Mouse (Mus musculus): ENCODE measurements around the gene Itih2. TPM values are rescaled to one million over a fixed set of nuclear protein-coding genes. Genes with fewer than 3 reads are reported as not detected.

The Itih2 gene
- total and polyA plus RNA-seq, 3 experiments: 0.21 to 0.84 (median 0.80) TPM

- no peak overlapping the region for H3K9ac ChIP-seq (ENCODE audit: low read depth, low read length)
- no peaks in the 10 kb centered on the region for H3K27me3 ChIP-seq (ENCODE audit: control insufficient read depth, insufficient read depth, low read length)
- WGBS: 17% methylated on average over 10 of the region's 10 CpGs
- no peak for DNase-seq
- H3K4me3 ChIP-seq: peak overlapping the region; percentile 100; the same call in 1 of the 2 replicates
- no peak overlapping the region for H3K27ac ChIP-seq
- 0 out of 2 replicates have a peak, but pooled peaks cover 3% of the 10 kb centered on the region for H3K79me2 ChIP-seq (replicated peaks; ENCODE audit: control insufficient read depth, insufficient read depth, low read length)
- no peaks in the 10 kb centered on the region for H3K36me3 ChIP-seq (ENCODE audit: control insufficient read depth, insufficient read depth, low read length)
- intact Hi-C loops (cut with DNase I): no loop called here
- H3K4me1 ChIP-seq (ENCODE audit: control insufficient read depth, insufficient read depth, low read length): no peaks in the 10 kb centered on the region
- TF ChIP-seq POLR2A (IDR thresholded peaks at IDR 0.05; ENCODE audit: insufficient read depth, low read depth, low read length) (no peak), CTCF (IDR thresholded peaks at IDR 0.05) (no peak), EP300 (IDR thresholded peaks at IDR 0.05; ENCODE audit: insufficient read depth, low read depth, low read length) (no peak)
Observed at GRCm38 (mm10) chr2:10049456-10049855, 81.7 kb downstream of the Itih2 start.

- Histone ChIP-seq H3K27me3 (ENCODE audit: control insufficient read depth, insufficient read depth, low read length) (no peaks in the 10 kb centered on the region), H3K9ac (ENCODE audit: low read depth, low read length) (peak within 1 kb of the TSS; percentile 93), H3K27ac (peak within 1 kb of the TSS; percentile 82), H3K79me2 (replicated peaks; ENCODE audit: control insufficient read depth, insufficient read depth, low read length) (0 out of 2 replicates have a peak, but pooled peaks cover 3% of the 10 kb centered on the region), H3K4me3 (peak within 1 kb of the TSS; percentile 100), H3K36me3 (ENCODE audit: control insufficient read depth, insufficient read depth, low read length) (no peaks in the 10 kb centered on the region), H3K4me1 (ENCODE audit: control insufficient read depth, insufficient read depth, low read length) (no peaks in the 10 kb centered on the region)
- no peak for TF ChIP-seq EP300 (IDR thresholded peaks at IDR 0.05; ENCODE audit: insufficient read depth, low read depth, low read length)
- peak; percentile 69 for TF ChIP-seq POLR2A (IDR thresholded peaks at IDR 0.05; ENCODE audit: insufficient read depth, low read depth, low read length)
- peak; percentile 95 to 97 for DNase-seq
- intact Hi-C loops (cut with DNase I): loop anchor here (1.0 kb wide), 1 partner anchor 32 kb away; the partner anchor contains the start of genes Atp5c1 and Kin
- WGBS: 1% methylated on average over 36 of the region's 36 CpGs
Observed at GRCm38 (mm10) chr2:10048461-10048860, 82.7 kb downstream of the Itih2 start, which contains the start of gene Taf3. TSS of gene Taf3 (minus strand) at chr2:10048596.

- TF ChIP-seq POLR2A (IDR thresholded peaks at IDR 0.05; ENCODE audit: insufficient read depth, low read depth, low read length): no peak
- TF ChIP-seq CTCF (IDR thresholded peaks at IDR 0.05): peak; percentile 40
- no peak for TF ChIP-seq EP300 (IDR thresholded peaks at IDR 0.05; ENCODE audit: insufficient read depth, low read depth, low read length)
- Histone ChIP-seq H3K36me3 (ENCODE audit: control insufficient read depth, insufficient read depth, low read length) (no peaks in the 10 kb centered on the region), H3K27ac (peak overlapping the region; percentile 82), H3K4me3 (peak overlapping the region; percentile 100), H3K27me3 (ENCODE audit: control insufficient read depth, insufficient read depth, low read length) (no peaks in the 10 kb centered on the region), H3K79me2 (replicated peaks; ENCODE audit: control insufficient read depth, insufficient read depth, low read length) (0 out of 2 replicates have a peak, but pooled peaks cover 3% of the 10 kb centered on the region), H3K4me1 (ENCODE audit: control insufficient read depth, insufficient read depth, low read length) (no peaks in the 10 kb centered on the region), H3K9ac (ENCODE audit: low read depth, low read length) (peak overlapping the region; percentile 93)
- DNase-seq: peak; percentile 27 to 50
- intact Hi-C loops (cut with DNase I): loop anchor here (1.0 kb wide), 1 partner anchor 32 kb away; the partner anchor contains the start of genes Atp5c1 and Kin
- under 1% methylated on average over 47 of the region's 47 CpGs for WGBS
Observed at GRCm38 (mm10) chr2:10047758-10048436, 83.3 kb downstream of the Itih2 start.

Other genes with a start within 250 kb of the Itih2 start
- gene 9230102O04Rik, start 241.9 kb downstream of the Itih2 start, total RNA-seq (2021): not detected
- not detected in 2 replicates for gene 9230102O04Rik, start 241.9 kb downstream of the Itih2 start, polyA plus RNA-seq (2012; rRNA removed)
- under 1 TPM; 0.59 to 0.91 TPM for gene Gata3, start 241.4 kb downstream of the Itih2 start, total RNA-seq (2021)
- 0.32 and 0.57 TPM in 2 replicates for gene Gata3, start 241.4 kb downstream of the Itih2 start, polyA plus RNA-seq (2012; rRNA removed)
- gene Taf3, start 82.8 kb downstream of the Itih2 start, total RNA-seq (2021): 1 to 10 TPM; 8.2 to 8.6 TPM
- gene Taf3, start 82.8 kb downstream of the Itih2 start, polyA plus RNA-seq (2012; rRNA removed): 3.0 and 4.3 TPM in 2 replicates
- gene Atp5c1, start 50.9 kb downstream of the Itih2 start, total RNA-seq (2021): 1,000 to 10,000 TPM; 1,340 to 1,622 TPM
- 1,558 and 2,463 TPM in 2 replicates for gene Atp5c1, start 50.9 kb downstream of the Itih2 start, polyA plus RNA-seq (2012; rRNA removed)
- gene Kin, start 50.8 kb downstream of the Itih2 start, total RNA-seq (2021): 1 to 10 TPM; 6.5 to 7.7 TPM
- gene Kin, start 50.8 kb downstream of the Itih2 start, polyA plus RNA-seq (2012; rRNA removed): 3.8 and 4.9 TPM in 2 replicates
- 1 to 10 TPM; 3.6 to 4.5 TPM for gene Itih5, start 22.2 kb upstream of the Itih2 start, total RNA-seq (2021)
- 4.3 and 8.7 TPM in 2 replicates for gene Itih5, start 22.2 kb upstream of the Itih2 start, polyA plus RNA-seq (2012; rRNA removed)
- under 1 TPM; 0.25 to 0.39 TPM for gene Sfmbt2, start 239.1 kb upstream of the Itih2 start, total RNA-seq (2021)
- gene Sfmbt2, start 239.1 kb upstream of the Itih2 start, polyA plus RNA-seq (2012; rRNA removed): 0.06 and 0.12 TPM in 2 replicates

Measured in heart, adult 2 months (tissue).